Mouse (Mus musculus) layer of hippocampus, adult 18-20 months (tissue): Measurements from ENCODE around the gene Ust. TPM values are rescaled to one million over a fixed set of nuclear protein-coding genes. Genes with fewer than 3 reads are reported as not detected.

Experiments used
- DNase-seq, 2 experiments: peaks; one replicate each; pipeline ENCODE4 v3.0.0; 2022; ENCODE audit warnings: low spot score in 2 of 2
- total RNA-seq, 2 experiments: library from RNA; stranded (reverse); gene quantifications; 2 replicates each; pipeline ENCODE4 v1.2.3; 2021

Ust gene
- total RNA-seq, 2 experiments from 2014 or later: 59.3 to 62.5 TPM

GRCm38 (mm10) chr10:8232535-8232934 is 286.1 kb downstream of the Ust start:
- DNase-seq: no peak

GRCm38 (mm10) chr10:8228375-8228743 is 290.3 kb downstream of the Ust start:
- DNase-seq: no peak

- DNase-seq: peak; percentile 30 to 67
These were observed 290.8 kb downstream of the Ust start for GRCm38 (mm10) chr10:8227705-8228374.

- no peak for DNase-seq
These were observed 292.0 kb downstream of the Ust start for GRCm38 (mm10) chr10:8226650-8227049.

- DNase-seq: no peak
These were observed 294.0 kb downstream of the Ust start for GRCm38 (mm10) chr10:8224641-8225040.

- no peak for DNase-seq
These were observed 294.6 kb downstream of the Ust start for GRCm38 (mm10) chr10:8224046-8224445.

- DNase-seq: no peak
These were observed 301.7 kb downstream of the Ust start for GRCm38 (mm10) chr10:8216946-8217345.

GRCm38 (mm10) chr10:8215181-8215580 is 303.4 kb downstream of the Ust start:
- no peak for DNase-seq

- DNase-seq: no peak
These were observed 304.7 kb downstream of the Ust start for GRCm38 (mm10) chr10:8213906-8214421.

GRCm38 (mm10) chr10:8213266-8213905 is 305.2 kb downstream of the Ust start:
- DNase-seq: no peak

- DNase-seq: no peak
These were observed 305.9 kb downstream of the Ust start for GRCm38 (mm10) chr10:8212611-8213226.

- DNase-seq: no peak
These were observed 306.9 kb downstream of the Ust start for GRCm38 (mm10) chr10:8211694-8212093.

- DNase-seq: no peak
These were observed 308.3 kb downstream of the Ust start for GRCm38 (mm10) chr10:8210366-8210765.

- no peak for DNase-seq
These were observed 311.3 kb downstream of the Ust start for GRCm38 (mm10) chr10:8207358-8207757.

- DNase-seq: no peak
These were observed 314.9 kb downstream of the Ust start for GRCm38 (mm10) chr10:8203681-8204080.

GRCm38 (mm10) chr10:8199816-8200215 is 318.8 kb downstream of the Ust start:
- DNase-seq: no peak

- no peak for DNase-seq
These were observed 319.4 kb downstream of the Ust start for GRCm38 (mm10) chr10:8199026-8199756.

GRCm38 (mm10) chr10:8197661-8198060 is 321.0 kb downstream of the Ust start:
- DNase-seq: no peak

- DNase-seq: peak; percentile 71 to 92
These were observed 322.3 kb downstream of the Ust start for GRCm38 (mm10) chr10:8196300-8196699.

- no peak for DNase-seq
These were observed 322.9 kb downstream of the Ust start for GRCm38 (mm10) chr10:8195730-8196129.

GRCm38 (mm10) chr10:8189331-8189981 is 329.2 kb downstream of the Ust start:
- DNase-seq: no peak
